Mouse (Mus musculus) cerebellum, postnatal 25 days (tissue): ENCODE data around the gene Oas1f.
"Not testable (repeated sequence)": the region's sequence is repeated elsewhere in the genome, so short reads cannot be mapped to it uniquely, and the experiment has no call there.

Source experiments
- DNase-seq, 2 experiments: peaks; one replicate each; pipeline ENCODE4 v3.0.0; 2021; ENCODE audit warnings: mixed read lengths in 2 of 2

The Oas1f gene

GRCm38 (mm10) chr5:120871469-120871868, 24.3 kb downstream of the Oas1f start:
- DNase-seq, result no peak

- peak in 1 of 2 experiments; percentile 55 for DNase-seq
These were observed 29.7 kb downstream of the Oas1f start for GRCm38 (mm10) chr5:120876839-120877238.

- DNase-seq, result not testable (repeated sequence)
These were observed 30.2 kb downstream of the Oas1f start for GRCm38 (mm10) chr5:120877407-120877806.

- not testable (repeated sequence) for DNase-seq
These were observed 31.6 kb downstream of the Oas1f start for GRCm38 (mm10) chr5:120878803-120879202.

GRCm38 (mm10) chr5:120881681-120882080, 34.5 kb downstream of the Oas1f start:
- not testable (repeated sequence) for DNase-seq

GRCm38 (mm10) chr5:120887413-120887812, 40.2 kb downstream of the Oas1f start, which contains the start of gene Oas1g:
Oas1g (minus strand) TSS chr5:120887613.
- not testable (repeated sequence) for DNase-seq

GRCm38 (mm10) chr5:120887831-120888230, 40.7 kb downstream of the Oas1f start:
- DNase-seq, result no peak

GRCm38 (mm10) chr5:120888294-120888815, 41.2 kb downstream of the Oas1f start:
- DNase-seq, result not testable (repeated sequence)

GRCm38 (mm10) chr5:120890026-120890425, 42.9 kb downstream of the Oas1f start:
- DNase-seq, result no peak

- DNase-seq, result no peak
These were observed 43.8 kb downstream of the Oas1f start for GRCm38 (mm10) chr5:120890991-120891390.

GRCm38 (mm10) chr5:120891566-120892242, 44.5 kb downstream of the Oas1f start:
- not testable (repeated sequence) for DNase-seq

GRCm38 (mm10) chr5:120892243-120892660, 45.1 kb downstream of the Oas1f start:
- no peak for DNase-seq

- not testable (repeated sequence) for DNase-seq
These were observed 46.7 kb downstream of the Oas1f start for GRCm38 (mm10) chr5:120893866-120894265.

- DNase-seq, result not testable (repeated sequence)
These were observed 47.5 kb downstream of the Oas1f start for GRCm38 (mm10) chr5:120894692-120895091.

- DNase-seq, result no peak
These were observed 48.2 kb downstream of the Oas1f start for GRCm38 (mm10) chr5:120895231-120895900.

GRCm38 (mm10) chr5:120898307-120898706, 51.1 kb downstream of the Oas1f start:
- no peak for DNase-seq

- no peak for DNase-seq
These were observed 51.6 kb downstream of the Oas1f start for GRCm38 (mm10) chr5:120898726-120899125.

GRCm38 (mm10) chr5:120900666-120901065, 53.5 kb downstream of the Oas1f start:
- no peak for DNase-seq

GRCm38 (mm10) chr5:120902056-120902455, 54.9 kb downstream of the Oas1f start:
- DNase-seq, result no peak

GRCm38 (mm10) chr5:120906791-120907733, 59.9 kb downstream of the Oas1f start, which contains the start of gene Oas1a:
Oas1a (minus strand) TSS chr5:120907521.
- DNase-seq, result not testable (repeated sequence)
